Mouse (Mus musculus) heart, embryonic 16.5 days (tissue): Measurements from ENCODE around the gene Limk1. TPM values are rescaled to one million over a fixed set of nuclear protein-coding genes. Genes with fewer than 3 reads are reported as not detected.

ENCODE experiments used
- ATAC-seq: fragments of 200-750 bp; cut with Nextera tagmentation; replicated peaks from 2 replicates; pipeline ENCODE4 v1.8.0; 2017; ENCODE audit warnings: moderate number of reproducible peaks; ENCODE audit not compliant: insufficient read depth, low FRiP score; ENCODE audit errors: extremely low read depth
- H3K27ac ChIP-seq: fragments of 300-500 bp; sonication (generic); 2 replicates; pipeline ENCODE4 v1.5.1; 2014; ENCODE audit warnings: mild to moderate bottlenecking, low read length, control low read depth, moderate library complexity
- H3K27me3 ChIP-seq: fragments of 300-500 bp; sonication (generic); 2 replicates; pipeline ENCODE4 v1.6.1; 2014; ENCODE audit warnings: low read length, mixed read lengths; ENCODE audit not compliant: control insufficient read depth, insufficient read depth
- H3K36me3 ChIP-seq: fragments of 300-500 bp; sonication (generic); 2 replicates; pipeline ENCODE4 v1.6.1; 2014; ENCODE audit not compliant: control insufficient read depth, insufficient read depth
- H3K4me1 ChIP-seq: fragments of 300-500 bp; sonication (generic); 2 replicates; pipeline ENCODE4 v1.6.1; 2014; ENCODE audit warnings: low read length, mixed read lengths; ENCODE audit not compliant: control insufficient read depth, insufficient read depth
- H3K4me2 ChIP-seq: fragments of 300-500 bp; sonication (generic); 2 replicates; pipeline ENCODE4 v1.6.1; 2014; ENCODE audit warnings: low read depth, mild to moderate bottlenecking, control low read depth, low read length
- H3K4me3 ChIP-seq: fragments of 300-500 bp; sonication (generic); 2 replicates; pipeline ENCODE4 v1.5.1; 2014; ENCODE audit warnings: mild to moderate bottlenecking, control low read depth, low read length
- H3K9ac ChIP-seq: fragments of 300-500 bp; sonication (generic); 2 replicates; pipeline ENCODE4 v1.6.1; 2014; ENCODE audit warnings: low read length, control low read depth
- H3K9me3 ChIP-seq: fragments of 300-500 bp; sonication (generic); replicated peaks from 2 replicates; pipeline ENCODE4 v1.6.1; 2016; ENCODE audit warnings: low read length; ENCODE audit not compliant: control insufficient read depth
- WGBS: fragments of 180-500 bp; shearing (Covaris S2); extraction: QIAGEN DNeasy Blood & Tissue Kit; methylation state at CpG from one replicate; pipeline ENCODE4 v1.1.7; 2014; 5-methylcytosine and 5-hydroxymethylcytosine counted together
- polyA plus RNA-seq: library from polyadenylated mRNA; unstranded; fragments of >200 nt; fragmentation: Nextera tagmentation; extraction: Ambion mirVana; gene quantifications from 2 replicates; pipeline ENCODE4 v1.2.1, GENCODE M21; 2015

Limk1 gene
- polyA plus RNA-seq, 1 experiment from 2014 or later: 4.6 TPM

GRCm38 (mm10) chr5:134614296-134614695, 74.1 kb downstream of the Limk1 start:
- no peaks in the 10 kb centered on the region for H3K4me1 ChIP-seq
- no peak overlapping the region for H3K27ac ChIP-seq
- H3K27me3 ChIP-seq: no peaks in the 10 kb centered on the region
- no peak for ATAC-seq
- no peaks in the 10 kb centered on the region for H3K9me3 ChIP-seq
- H3K4me3 ChIP-seq: no peak overlapping the region
- 86% methylated on average over 8 of the region's 8 CpGs for WGBS
- no peak overlapping the region for H3K4me2 ChIP-seq
- no peak overlapping the region for H3K9ac ChIP-seq
- H3K36me3 ChIP-seq: peaks cover 21% of the 10 kb centered on the region

DNA sequence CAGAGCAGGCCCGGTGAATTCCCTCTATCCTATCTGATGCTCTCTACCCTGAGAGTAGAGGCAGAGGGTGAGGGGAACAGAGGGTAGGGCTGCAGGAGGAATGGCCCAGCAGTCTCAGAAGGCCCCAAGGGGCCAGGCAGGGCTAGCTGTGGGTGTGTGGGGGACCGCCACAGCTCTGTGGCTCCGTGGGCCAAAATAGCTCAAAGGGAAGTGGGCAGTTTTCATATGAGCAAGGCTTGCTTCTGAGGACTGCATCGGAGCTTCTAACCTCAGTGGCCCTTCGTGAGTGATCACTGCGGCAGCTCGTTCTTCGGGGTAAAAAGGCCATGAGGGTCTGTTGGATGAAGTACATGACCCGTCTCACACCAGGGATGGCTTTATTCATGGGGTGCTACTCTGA, 74.7 kb downstream of the Limk1 start:
- no peaks in the 10 kb centered on the region for H3K9me3 ChIP-seq
- no peak for ATAC-seq
- WGBS: 75% methylated on average over 9 of the region's 9 CpGs
- no peak overlapping the region for H3K27ac ChIP-seq
- H3K36me3 ChIP-seq: peaks cover 17% of the 10 kb centered on the region
- H3K4me2 ChIP-seq: no peak overlapping the region
- H3K9ac ChIP-seq: no peak overlapping the region
- H3K4me1 ChIP-seq: no peaks in the 10 kb centered on the region
- H3K4me3 ChIP-seq: no peak overlapping the region
- no peaks in the 10 kb centered on the region for H3K27me3 ChIP-seq

DNA sequence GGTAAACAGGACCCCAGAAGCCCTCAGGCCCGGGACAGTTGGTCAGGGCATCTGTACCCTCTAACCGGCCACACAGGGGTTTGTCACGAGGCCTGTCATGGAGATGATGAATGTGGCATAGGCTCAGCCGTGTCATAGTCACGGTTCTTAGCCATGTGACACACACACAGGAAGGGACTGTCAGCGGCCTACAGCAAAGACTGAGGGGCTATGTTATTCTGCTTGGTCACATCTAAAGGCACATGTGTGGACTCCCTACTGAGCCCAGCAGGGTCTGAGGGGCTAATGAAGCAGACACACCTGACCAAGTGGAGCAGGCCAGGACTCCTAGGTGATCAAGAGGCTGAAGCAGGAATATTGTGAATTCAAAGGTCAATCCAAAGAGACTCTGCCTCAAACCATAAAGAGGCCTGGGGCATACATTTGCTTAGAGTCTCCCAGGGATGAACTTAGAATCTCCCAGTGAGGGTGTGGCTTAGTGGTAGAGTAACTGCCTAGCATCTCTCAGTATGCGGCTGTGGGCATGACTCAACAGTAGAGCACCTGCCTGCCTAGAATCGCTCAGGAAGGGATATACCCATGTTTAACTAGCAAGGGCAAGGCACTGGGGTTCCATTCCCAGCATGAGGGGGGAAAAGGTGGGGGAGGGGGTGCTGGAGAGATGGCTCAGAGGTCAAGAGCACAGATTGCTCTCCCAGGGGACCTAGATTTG, 76.4 kb downstream of the Limk1 start:
- H3K36me3 ChIP-seq: peaks cover 7% of the 10 kb centered on the region; the same call in 1 of the 2 replicates
- H3K4me2 ChIP-seq: no peak overlapping the region
- H3K4me1 ChIP-seq: no peaks in the 10 kb centered on the region
- H3K9me3 ChIP-seq: no peaks in the 10 kb centered on the region
- no peak overlapping the region for H3K27ac ChIP-seq
- H3K4me3 ChIP-seq: no peak overlapping the region
- no peak overlapping the region for H3K9ac ChIP-seq
- no peaks in the 10 kb centered on the region for H3K27me3 ChIP-seq
- ATAC-seq: no peak
- WGBS: 54% methylated on average over 8 of the region's 8 CpGs

DNA sequence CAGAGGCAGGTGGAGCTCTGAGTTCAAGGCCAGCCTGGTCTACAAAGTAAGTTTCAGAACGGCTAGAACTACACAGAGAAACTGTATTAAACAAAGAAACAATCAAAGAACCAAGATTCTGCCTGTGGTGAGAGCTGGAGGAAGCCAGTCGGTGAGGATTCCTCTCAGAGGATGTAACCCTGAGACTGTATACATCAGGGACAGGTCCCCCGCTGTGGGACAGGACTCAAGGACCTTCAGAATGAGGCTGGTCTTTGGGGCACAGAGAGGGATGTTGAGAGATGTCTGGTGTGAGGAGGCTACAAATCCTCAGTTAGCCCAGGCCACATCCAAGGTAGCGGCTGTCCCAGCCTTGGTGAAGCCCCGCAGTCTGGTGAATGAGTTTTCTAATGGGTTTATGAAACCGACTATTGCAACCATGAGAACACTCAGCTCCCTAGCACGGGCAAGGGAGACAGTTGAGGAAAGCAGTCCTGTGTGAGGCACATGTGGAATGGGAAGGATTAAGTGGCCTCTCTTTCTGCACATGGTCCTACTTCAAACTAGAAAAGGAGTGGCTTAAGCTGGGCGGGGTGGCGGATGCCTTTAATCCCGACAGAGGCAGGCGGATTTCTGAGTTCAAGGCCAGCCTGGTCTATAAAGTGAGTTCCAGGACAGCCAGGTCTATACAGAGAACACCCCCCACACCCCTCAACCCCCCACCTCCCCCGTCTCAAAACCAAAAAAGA, 78.3 kb downstream of the Limk1 start:
- Histone ChIP-seq H3K4me2 (no peak overlapping the region), H3K9ac (no peak overlapping the region), H3K4me3 (no peak overlapping the region), H3K27ac (no peak overlapping the region), H3K4me1 (no peaks in the 10 kb centered on the region), H3K27me3 (no peaks in the 10 kb centered on the region), H3K9me3 (no peaks in the 10 kb centered on the region), H3K36me3 (0 out of 2 replicates have a peak, but pooled peaks cover 3% of the 10 kb centered on the region)
- ATAC-seq: no peak
- 83% methylated on average over 12 of the region's 12 CpGs for WGBS

DNA sequence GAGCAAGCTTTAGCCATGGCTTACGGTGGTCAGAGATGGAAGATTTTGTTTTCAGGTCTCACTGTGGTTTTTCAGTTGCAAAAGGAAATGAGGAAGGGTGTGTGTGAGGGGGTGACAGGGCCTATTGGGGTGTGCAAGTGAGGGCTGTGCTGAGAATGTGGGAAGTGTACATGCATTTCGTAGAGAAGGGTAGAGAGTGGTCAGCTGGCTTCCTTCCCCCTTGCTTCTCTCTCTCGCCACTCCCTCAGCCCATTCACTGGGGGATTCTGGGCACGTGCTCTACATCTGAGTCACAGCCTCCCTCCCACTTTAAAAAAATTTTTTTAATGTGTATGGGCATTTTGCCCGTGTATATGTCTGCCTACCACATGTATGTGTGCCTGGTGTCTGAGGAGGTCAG, 81.3 kb downstream of the Limk1 start:
- no peak overlapping the region for H3K4me3 ChIP-seq
- WGBS: 53% methylated on average over 5 of the region's 5 CpGs

GRCm38 (mm10) chr5:134606314-134606713, 82.1 kb downstream of the Limk1 start:
- no peaks in the 10 kb centered on the region for H3K4me1 ChIP-seq
- no peak overlapping the region for H3K4me3 ChIP-seq
- no peaks in the 10 kb centered on the region for H3K27me3 ChIP-seq
- H3K9me3 ChIP-seq: no peaks in the 10 kb centered on the region
- ATAC-seq: no peak
- H3K27ac ChIP-seq: no peak overlapping the region
- no peaks in the 10 kb centered on the region for H3K36me3 ChIP-seq
- no peak overlapping the region for H3K4me2 ChIP-seq
- no peak overlapping the region for H3K9ac ChIP-seq

More for the DNA sequence above, 81.3 kb downstream of the Limk1 start:
- Histone ChIP-seq H3K4me1 (no peaks in the 10 kb centered on the region), H3K4me2 (no peak overlapping the region), H3K36me3 (no peaks in the 10 kb centered on the region), H3K27ac (no peak overlapping the region), H3K9me3 (no peaks in the 10 kb centered on the region), H3K9ac (no peak overlapping the region), H3K27me3 (no peaks in the 10 kb centered on the region)
- no peak for ATAC-seq

Other genes with a start within 250 kb of the Limk1 start
- gene Gtf2ird1, start 231.9 kb downstream of the Limk1 start, polyA plus RNA-seq: 48.2 and 50.7 TPM in 2 replicates
- 1.4 TPM in 2 replicates for gene Clip2, start 136.2 kb downstream of the Limk1 start, polyA plus RNA-seq
- not detected in 2 replicates for gene Syna, start 128.4 kb downstream of the Limk1 start, polyA plus RNA-seq
- 190 and 224 TPM in 2 replicates for gene Rfc2, start 107.2 kb downstream of the Limk1 start, polyA plus RNA-seq
- gene Lat2, start 73.6 kb downstream of the Limk1 start, polyA plus RNA-seq: 4.5 and 5.7 TPM in 2 replicates
- gene Eif4h, start 49.1 kb downstream of the Limk1 start, polyA plus RNA-seq: 347 and 358 TPM in 2 replicates
- gene Eln, start 58.7 kb upstream of the Limk1 start, polyA plus RNA-seq: 285 and 435 TPM in 2 replicates
- gene Tmem270, start 218.1 kb upstream of the Limk1 start, polyA plus RNA-seq: not detected in 2 replicates
- gene Cldn13, start 226.9 kb upstream of the Limk1 start, polyA plus RNA-seq: 0.70 and 0.84 TPM in 2 replicates
- gene Mettl27, start 243.8 kb upstream of the Limk1 start, polyA plus RNA-seq: 9.1 and 10.5 TPM in 2 replicates